Mouse (Mus musculus): ENCODE data around the gene Hccs.
"Not testable (repeated sequence)": the region's sequence is repeated elsewhere in the genome, so short reads cannot be mapped to it uniquely, and the experiment has no call there.

Hccs gene

DNA sequence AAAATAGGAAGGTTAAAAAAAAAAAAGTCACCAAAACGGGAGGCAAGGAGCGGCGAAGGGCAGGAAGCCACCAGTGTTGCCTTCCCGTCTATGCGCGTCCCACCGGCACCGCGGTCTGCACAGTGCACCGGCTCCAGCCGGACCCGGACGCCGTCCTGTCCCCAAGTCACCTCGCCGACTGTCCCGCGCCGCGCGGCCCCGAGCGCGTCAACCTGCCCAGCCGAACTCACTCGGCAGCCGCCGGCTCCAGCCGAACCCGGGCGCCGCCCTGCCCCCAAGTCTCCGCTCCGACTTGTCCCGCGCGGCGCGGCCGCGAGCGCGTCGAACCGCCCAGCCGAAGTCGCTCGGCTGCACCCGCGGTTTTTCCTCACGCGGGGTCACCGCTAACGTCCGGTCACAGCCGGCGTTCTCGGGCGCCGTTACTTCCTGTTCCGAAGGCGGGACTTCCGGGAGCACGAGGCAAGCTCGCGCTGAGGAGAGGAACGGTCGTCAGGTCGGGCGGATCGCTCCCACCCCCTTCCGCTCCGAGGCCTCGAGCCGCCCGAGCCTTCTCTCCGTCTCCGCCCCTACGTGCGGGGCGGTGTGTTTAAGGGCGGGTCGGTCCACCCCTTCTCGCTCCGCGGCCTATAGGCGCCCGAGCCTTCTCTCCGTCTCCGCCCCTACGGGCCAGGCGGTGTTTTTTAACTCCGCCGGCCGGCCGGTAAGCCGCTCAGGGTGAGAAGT lies at the start of gene Hccs:
Gene Hccs, minus strand, starts transcription at position 428 of the 723 bp plus-strand sequence.
- DNase-seq = peak; percentile 91 to 96

DNA sequence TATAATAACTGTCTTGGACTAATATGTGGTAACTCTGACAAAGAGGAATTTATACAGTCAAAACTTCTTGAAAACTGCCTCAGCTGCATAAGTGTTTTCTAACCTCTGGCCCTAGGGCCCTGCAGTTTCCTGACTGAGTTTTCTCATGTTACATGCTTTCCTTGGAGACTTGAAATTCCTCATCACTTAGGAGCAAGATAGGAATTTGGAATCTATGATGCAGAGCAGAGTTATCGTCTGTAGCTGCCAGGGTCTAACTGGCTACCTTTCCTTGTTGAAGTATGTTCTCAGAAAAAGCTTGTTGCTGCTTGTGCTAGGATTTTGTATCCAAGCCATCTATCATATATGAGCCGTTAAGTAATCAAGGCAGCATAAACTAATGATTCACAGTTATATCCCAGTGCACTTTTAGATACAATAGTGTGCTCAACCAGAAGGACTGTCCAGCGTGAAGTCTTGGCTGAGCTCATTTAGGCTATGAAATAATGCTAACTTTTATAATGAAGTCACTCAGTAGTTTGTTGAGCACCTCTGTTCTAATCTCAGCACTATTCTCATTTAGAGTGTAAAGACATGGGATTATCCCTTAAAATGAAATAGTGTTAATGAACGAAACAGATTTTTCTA lies 37.1 kb upstream of the Hccs start:
- no peak for DNase-seq

DNA sequence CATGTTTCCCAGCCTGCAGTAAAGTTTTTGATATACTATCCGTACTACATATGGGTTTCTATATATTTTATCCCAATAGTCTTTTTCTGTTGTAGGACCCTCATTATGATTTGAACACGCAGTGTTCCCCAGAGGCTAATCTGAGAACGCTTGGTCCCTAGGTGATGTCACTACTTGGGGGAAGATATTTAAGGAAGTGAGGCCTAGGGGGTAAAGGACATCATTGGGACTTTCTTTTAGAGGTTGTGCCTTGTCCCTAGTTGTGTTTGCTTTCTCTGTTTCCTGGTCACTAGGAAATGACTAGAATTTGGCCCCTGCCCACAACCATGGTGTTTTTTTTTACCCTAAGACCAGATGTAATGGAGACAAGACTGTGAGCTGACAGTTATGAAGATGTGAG lies 18.0 kb upstream of the Hccs start:
- no peak for DNase-seq

- no peak for DNase-seq
These were observed 17.4 kb upstream of the Hccs start for GRCm38 (mm10) chrX:169337559-169337958.

DNA sequence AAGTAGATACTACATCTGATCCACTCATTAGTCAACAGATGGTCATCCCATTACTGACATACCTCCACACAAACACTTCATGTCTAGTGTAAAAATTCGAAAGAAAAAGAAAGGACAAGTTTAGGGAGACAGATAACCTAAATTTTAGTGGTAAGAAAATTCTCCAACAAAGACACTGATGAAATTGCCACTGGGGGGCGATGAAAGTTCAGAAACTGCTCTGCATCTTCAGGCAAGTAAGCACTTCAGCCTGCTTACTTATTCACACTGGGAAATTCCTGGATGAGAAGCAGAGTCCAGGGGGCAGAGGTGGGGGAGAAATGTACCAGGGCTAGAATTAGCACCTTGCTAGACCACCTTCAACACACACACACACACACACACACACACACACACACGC lies 12.1 kb upstream of the Hccs start:
- DNase-seq = peak; percentile 15 to 45

- DNase-seq = no peak
These were observed 5.9 kb upstream of the Hccs start for GRCm38 (mm10) chrX:169325929-169326595.

- not testable (repeated sequence) for DNase-seq
These were observed 465 bp upstream of the Hccs start for GRCm38 (mm10) chrX:169320668-169321005.

- peak in 1 of 2 experiments; percentile 19 for DNase-seq
These were observed 959 bp downstream of the Hccs start for GRCm38 (mm10) chrX:169319066-169319760.

- no peak for DNase-seq
These were observed 11.6 kb downstream of the Hccs start for GRCm38 (mm10) chrX:169308559-169308958.

DNA sequence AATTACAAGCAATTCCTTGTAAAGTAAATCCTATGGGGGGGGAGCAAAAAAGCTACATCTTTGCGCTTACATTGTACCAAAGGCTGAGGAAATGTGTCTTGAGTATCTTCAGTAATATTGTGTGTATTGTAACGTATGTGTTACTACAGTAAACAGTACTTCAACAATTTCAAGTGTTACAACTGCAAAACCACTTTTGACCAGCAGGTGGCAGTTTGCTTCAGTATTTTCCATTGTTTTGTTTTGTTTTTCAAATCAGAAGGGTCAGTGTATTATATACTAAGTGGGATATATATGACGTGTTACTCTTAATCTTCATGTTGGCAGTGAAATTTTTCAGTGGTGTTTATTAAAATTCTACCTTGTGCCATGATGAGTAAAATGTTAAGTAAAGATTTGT lies 16.2 kb downstream of the Hccs start:
- DNase-seq = peak in 1 of 2 experiments; percentile 45

GRCm38 (mm10) chrX:169302271-169303045 lies 17.7 kb downstream of the Hccs start:
- peak in 1 of 2 experiments; percentile 33 for DNase-seq

GRCm38 (mm10) chrX:169299579-169299978 lies 20.6 kb downstream of the Hccs start:
- DNase-seq = peak in 1 of 2 experiments; percentile 12

DNA sequence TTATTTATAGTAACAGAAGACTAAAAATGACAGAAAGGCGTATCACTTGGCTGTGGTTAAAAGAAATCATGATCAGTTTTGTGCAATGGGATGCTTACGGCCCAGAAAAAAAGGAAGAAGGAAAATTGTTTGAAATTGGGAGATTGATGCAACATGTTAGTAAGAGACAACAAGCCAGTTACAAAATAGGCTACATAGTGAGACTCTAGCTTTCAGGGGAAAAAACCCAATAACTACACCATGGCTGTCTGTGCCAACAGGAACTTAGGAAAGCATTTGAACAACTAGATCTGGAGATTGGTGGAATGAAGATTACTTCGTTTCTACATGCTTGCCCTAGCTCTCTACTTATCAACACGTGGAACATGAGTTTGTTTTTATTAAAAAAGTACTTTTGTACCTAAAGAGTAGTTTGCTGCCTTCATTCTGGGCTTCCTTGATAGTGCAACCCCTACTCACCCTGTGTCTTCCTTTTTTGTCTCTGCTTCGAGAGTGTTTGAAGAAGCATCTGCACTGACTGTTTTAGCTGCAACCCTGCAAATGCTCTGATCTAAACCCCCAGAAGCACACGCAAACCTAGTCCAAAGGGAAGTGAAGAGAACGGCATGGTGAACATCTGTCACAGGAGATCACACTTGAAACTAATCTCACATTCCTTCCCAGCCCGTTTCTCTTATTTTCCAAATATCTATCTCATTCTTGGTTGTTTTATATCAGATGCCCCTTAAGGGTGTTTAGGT lies 56.6 kb downstream of the Hccs start:
- DNase-seq = no peak

DNA sequence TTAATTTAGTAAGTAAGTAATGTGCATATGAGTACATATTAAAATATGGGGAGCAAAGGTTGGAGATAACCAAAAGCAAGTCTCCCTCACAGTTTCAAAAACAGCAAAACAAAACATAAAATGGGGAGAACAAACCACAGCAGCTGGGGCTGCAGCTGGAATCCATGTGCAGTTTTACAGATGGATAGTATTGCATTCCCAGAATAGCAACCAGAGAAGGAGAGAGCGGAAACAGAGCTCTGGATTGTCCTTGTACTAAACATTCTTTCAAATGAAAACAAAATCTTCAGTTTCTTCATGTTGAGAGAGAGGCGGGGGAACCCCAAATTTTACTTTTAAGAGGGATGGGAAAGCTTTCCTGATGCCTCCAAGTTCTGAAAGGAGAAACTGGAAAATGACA lies 58.0 kb downstream of the Hccs start:
- peak; percentile 3 to 13 for DNase-seq

- no peak for DNase-seq
These were observed 59.1 kb downstream of the Hccs start for GRCm38 (mm10) chrX:169261034-169261433.

GRCm38 (mm10) chrX:169256741-169257140 lies 63.4 kb downstream of the Hccs start:
- no peak for DNase-seq

DNA sequence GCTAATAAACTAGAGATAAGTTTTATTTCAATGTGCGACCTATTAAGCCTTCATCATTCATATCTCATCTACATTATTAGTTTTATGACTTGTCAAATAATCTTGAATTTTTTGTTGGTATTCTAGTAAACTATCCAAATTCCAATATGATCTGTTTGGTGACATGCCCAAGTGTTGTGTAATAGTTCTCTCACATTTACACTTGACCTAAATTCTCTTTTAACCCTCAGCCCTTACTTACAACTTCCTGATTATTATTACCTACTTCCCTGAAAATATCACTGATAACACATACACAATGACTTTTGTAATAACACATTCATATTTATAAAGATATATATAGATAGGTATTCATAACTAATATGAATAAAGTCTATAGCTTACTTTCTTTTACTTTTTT lies 64.3 kb downstream of the Hccs start:
- DNase-seq = no peak

DNA sequence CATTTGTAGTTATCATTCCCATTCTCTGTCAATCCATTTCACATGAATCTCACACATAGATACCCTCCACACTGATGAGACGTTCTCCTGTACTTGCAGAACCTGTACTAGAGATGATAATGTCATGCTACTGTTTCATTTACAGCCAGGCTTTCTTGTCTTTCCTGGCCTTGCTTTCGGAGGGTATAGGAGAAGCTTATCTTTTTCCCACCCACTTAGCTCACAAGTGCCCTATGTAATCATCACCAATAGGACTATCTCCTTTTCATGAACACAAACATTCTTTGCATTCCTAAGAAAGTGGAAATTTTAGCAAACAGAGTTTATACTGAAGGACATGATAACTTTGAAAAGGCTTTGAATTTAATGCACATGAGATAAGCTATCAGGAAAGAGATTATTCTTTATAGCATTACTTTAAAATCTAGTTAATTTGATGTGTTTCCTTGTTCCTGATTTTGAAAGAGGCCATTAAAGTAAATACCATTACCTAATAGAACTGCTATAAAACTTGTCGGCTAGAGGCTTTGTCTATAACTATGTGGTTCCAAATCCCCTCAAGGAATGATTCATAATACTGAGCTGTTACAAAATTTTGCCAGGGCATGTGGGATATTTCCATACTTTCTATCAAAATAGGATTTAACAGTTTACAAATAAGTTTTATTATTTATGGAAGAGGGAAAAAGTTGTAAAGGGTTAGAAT lies 97.7 kb downstream of the Hccs start:
- DNase-seq = no peak

DNA sequence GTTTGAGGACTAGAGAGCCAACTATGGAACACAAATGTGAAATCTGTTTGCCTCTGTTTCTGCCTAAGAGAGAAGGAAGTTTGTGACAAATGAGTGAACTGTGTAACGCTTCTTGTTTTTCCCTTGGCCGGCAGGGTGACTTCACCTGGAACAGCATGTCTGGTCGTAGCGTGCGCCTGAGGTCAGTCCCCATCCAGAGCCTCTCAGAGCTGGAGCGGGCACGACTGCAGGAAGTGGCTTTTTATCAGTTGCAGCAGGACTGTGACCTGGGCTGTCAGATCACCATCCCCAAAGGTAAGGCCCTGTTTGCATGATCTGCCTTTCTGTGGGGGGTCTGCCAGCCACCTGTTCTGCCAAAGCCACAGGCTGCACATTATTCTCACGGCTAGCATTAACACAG lies 100.1 kb downstream of the Hccs start:
- peak in 1 of 2 experiments; percentile 13 for DNase-seq

GRCm38 (mm10) chrX:169210019-169210418 lies 110.2 kb downstream of the Hccs start:
- no peak for DNase-seq
